Mouse (Mus musculus) A20 (cell line): Measurements from ENCODE around the gene 3110082I17Rik.

Source experiments
- DNase-seq: peaks from one replicate; pipeline ENCODE4 v3.0.0-alpha.2; 2011; ENCODE audit warnings: low read depth, low spot score

Gene 3110082I17Rik

DNA sequence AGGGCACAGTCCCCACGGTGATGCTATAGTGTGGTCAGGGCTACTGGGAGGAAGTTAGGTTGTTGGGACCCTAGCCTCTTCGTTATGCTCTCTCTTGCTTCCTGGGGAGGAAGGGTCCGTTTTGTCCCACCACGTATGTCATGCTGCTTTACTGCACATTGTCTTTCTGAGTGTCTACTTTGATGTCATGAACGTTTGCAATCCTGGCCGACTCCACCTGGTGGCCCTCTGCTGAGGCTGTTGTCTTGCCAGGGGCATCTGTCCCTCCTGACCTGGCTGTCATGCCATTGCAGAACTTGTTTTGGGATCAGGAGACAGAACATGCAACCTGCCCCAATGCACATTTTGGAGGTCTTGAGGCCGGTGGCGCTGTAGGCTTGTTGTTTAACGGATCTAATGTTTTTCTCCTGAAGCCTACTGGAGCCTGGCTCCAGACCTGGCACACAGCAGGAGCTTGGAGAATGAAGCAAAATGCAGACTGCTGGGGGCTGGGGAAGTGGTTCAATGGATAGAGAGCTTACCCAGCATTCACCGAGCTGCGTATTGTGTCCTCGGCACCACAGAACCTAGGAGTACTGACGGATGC lies 134.1 kb downstream of the 3110082I17Rik start:
- DNase-seq: no peak

DNA sequence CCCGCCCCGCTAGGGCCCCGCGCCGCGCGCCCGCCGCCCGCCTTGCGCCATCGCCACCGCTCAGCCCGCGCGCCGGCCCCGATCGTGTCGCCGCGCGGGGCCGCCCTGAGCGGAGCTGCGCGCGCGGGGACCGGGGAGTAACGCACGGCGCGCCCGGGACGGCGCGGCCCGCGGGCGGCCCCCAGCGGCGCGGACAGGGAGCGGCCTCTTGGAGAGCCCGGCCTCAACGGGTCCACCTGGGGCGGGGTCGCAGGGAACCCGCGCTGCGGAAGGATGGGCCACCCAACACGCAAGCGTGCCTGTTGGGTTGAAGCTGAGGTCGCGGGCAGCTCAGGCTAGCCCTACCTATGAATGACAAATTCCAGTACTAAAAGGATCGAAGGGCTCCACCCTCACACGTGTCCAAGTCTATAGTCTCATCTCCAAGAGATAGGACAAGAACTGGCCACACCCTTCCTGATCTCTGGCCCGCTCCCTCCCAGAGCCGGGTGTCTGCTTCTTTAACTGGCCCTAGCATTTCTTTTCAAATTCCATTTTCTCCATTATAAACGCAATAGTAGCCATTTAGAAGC lies 134.8 kb downstream of the 3110082I17Rik start, which contains the start of gene Adap1:
Gene Adap1, minus strand, starts transcription at position 228 of the 572 bp plus-strand sequence.
- DNase-seq: peak; percentile 23

- DNase-seq: peak; percentile 29
These were observed 135.5 kb downstream of the 3110082I17Rik start for GRCm38 (mm10) chr5:139324691-139325394.

GRCm38 (mm10) chr5:139324045-139324491 lies 136.3 kb downstream of the 3110082I17Rik start:
- DNase-seq: no peak

- no peak for DNase-seq
These were observed 136.9 kb downstream of the 3110082I17Rik start for GRCm38 (mm10) chr5:139323260-139323924.

DNA sequence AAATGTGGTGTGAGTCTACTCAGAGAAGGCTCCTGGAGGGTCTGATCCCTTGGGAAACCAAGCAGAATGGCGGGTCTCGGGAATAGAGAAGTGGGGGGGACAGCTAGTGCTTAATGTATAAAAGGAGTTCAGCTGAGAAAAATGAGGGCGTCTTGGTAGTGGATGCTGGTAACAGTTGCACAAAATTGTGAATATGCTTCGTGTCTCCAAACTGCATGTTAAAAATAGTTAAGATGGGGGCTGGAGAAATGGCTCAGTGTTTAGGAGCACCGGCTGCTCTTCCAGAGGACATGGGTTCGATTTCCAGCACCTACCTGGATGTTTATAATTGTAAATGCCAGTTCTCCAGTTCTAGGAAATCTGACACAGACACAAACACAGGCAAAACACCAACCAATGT lies 139.0 kb downstream of the 3110082I17Rik start:
- DNase-seq: no peak

- DNase-seq: no peak
These were observed 139.9 kb downstream of the 3110082I17Rik start for GRCm38 (mm10) chr5:139320424-139320823.

GRCm38 (mm10) chr5:139317751-139318504 lies 142.4 kb downstream of the 3110082I17Rik start:
- DNase-seq: no peak

- no peak for DNase-seq
These were observed 143.2 kb downstream of the 3110082I17Rik start for GRCm38 (mm10) chr5:139316982-139317675.

DNA sequence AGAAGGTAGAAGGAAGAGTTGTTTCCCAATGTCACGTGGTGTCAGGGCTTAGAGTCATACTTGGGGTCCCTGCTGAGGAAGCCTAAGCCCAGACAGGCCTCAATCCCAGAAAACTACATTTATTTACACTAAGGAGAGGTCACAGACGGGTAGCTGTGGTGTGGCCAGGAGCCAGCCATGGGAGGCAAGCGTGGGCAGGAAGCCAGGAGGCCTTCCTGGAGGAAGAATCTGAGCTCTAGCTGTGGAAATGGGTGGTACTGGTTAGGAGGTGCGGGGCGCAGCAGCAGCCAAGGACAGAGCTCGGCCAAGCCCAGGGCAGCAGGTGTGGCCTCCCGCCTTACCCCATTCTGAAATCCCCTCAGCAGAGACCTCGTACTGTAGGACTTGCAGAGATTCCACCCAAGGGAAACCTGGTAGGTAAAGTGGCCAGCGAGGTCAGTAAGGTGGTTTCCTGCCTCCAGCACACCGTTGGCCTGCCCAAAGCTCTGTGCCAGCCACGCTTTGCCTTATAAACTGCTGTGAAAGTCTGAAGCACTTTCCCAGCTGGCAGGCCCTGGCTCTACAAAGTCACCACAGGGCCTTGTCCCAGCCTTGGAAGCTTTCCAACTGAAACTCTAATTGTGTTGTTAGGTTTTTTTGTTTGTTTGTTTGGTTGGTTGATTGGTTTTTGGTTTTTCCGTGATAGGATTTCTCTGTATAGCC lies 145.2 kb downstream of the 3110082I17Rik start:
- no peak for DNase-seq

DNA sequence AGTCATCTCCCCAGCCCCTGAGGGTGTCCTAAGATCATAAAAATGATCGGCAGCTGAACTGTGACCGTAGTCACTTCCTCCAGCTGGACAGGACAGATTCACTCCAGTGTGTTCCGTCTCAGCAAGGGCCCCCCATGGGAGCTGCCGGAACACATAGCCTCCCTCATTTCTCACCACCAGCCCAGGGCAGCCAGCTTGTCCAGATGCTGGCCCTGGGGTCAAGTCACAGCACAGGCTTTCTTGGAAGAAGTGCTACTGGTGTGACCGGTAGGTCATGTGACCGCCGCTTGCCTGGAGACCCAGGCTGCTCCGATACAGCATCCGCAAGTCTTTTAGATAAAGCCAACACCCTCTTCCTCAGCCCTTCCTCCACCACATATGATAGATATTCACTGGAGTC lies 146.8 kb downstream of the 3110082I17Rik start:
- DNase-seq: no peak

GRCm38 (mm10) chr5:139311822-139312221 lies 148.5 kb downstream of the 3110082I17Rik start:
- no peak for DNase-seq

DNA sequence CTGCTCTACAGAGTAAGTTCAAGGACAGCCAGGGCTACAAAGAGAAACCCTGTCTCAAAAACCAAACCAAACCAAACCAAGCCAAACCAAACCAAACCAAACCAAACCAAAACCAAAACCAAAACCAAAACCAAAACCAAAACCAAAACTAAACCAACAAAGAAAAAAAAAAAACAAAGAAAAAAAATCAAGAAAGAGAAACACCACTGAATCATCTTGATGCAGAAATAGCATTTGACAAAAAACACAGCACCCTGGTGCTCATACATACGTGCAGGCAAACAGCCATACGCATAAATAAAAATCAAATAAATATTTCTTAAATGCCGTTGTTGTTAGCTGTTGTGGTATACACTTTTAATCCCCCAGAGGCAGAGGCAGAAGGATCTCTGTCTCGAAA lies 149.8 kb downstream of the 3110082I17Rik start:
- no peak for DNase-seq

- no peak for DNase-seq
These were observed 150.4 kb downstream of the 3110082I17Rik start for GRCm38 (mm10) chr5:139309946-139310345.
